Mouse (Mus musculus) liver, postnatal 0 days (tissue): ENCODE measurements around the gene Dbil5.

Experiments used
- CTCF ChIP-seq: sonication (generic); IDR thresholded peaks from 2 replicates; pipeline ENCODE4 v1.5.1; 2016; ENCODE audit warnings: antibody characterized with exemption, low read depth
- EP300 ChIP-seq: IDR thresholded peaks from 2 replicates; pipeline ENCODE4 v1.6.1; 2016; ENCODE audit warnings: antibody characterized with exemption, low read depth, mild to moderate bottlenecking

GRCm38 (mm10) chr11:76196977-76197469, 20.4 kb upstream of the Dbil5 start:
- TF ChIP-seq CTCF, result no peak
- no peak for TF ChIP-seq EP300
